Mouse (Mus musculus) megakaryocyte, embryonic 14.5 days (primary cell): ENCODE measurements around the gene Plekha3.

Source experiments
- FLI1 ChIP-seq: IDR thresholded peaks from 2 replicates; pipeline ENCODE4 v1.6.1; 2012; ENCODE audit warnings: low read length, inconsistent platforms, mixed read lengths
- GATA1 ChIP-seq: IDR thresholded peaks from 3 replicates; pipeline ENCODE4 v1.6.1; 2012; ENCODE audit warnings: mixed read lengths, low read length, inconsistent platforms, borderline replicate concordance

DNA sequence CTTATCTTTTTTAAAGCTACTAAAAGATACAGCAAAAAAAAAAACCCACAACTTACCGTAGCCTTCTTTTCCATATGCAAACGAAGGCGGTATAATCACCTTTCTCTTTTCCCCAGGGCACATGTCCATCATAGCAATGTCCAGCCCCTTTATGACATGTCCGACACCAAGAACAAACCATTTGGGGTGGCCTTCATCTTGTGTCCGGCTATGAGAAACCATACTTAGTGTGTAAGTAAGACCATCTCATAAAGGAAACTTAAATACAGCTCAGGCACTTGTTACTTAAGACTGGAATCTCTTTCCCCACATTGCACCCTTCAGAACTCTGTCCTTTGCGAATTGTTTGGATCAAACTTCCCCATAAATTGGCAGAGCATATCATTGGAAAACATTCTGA, 3.4 kb upstream of the Plekha3 start:
- TF ChIP-seq GATA1 (no peak), FLI1 (no peak)
